15 mouse cellular contexts compared by ENCODE assay signal in genomic region chr3:38553470-38554043, GRCm38 (mm10).
DNase-seq lines count a peak whose midpoint lies in the region; ATAC-seq and TF ChIP-seq lines count a peak whose summit lies in the region.
"Had no signal": no experiment of that assay in that cellular context is flagged by ENCODE, and none has a peak within 500 bp of the region (broad histone marks: within the 10 kb centered on the region; RNA-seq: fewer than 3 reads in every experiment).

No protein-coding gene starts in this region.

- no peak for TF ChIP-seq CTCF in left cerebral cortex, adult 2 months (IDR thresholded peaks at IDR 0.05)

- H3K36me3 ChIP-seq in forebrain, embryonic 13.5 days (ENCODE audit: poor library complexity, severe bottlenecking), result no peaks in the 10 kb centered on the region
- H3K36me3 ChIP-seq in hindbrain, embryonic 15.5 days, result no peaks in the 10 kb centered on the region
- no peaks in the 10 kb centered on the region for H3K36me3 ChIP-seq in midbrain, embryonic 16.5 days (ENCODE audit: control insufficient read depth, insufficient read depth, low read length)

- peak; percentile 87 for ATAC-seq in forebrain, embryonic 13.5 days
- no peak for ATAC-seq in hindbrain, embryonic 15.5 days (ENCODE audit: low FRiP score, low read depth)
- ATAC-seq in midbrain, embryonic 16.5 days, result peak; percentile 90

- no peak overlapping the region for H3K4me2 ChIP-seq in forebrain, embryonic 13.5 days
- H3K4me2 ChIP-seq in hindbrain, embryonic 15.5 days, result no peak overlapping the region
- H3K4me2 ChIP-seq in midbrain, embryonic 16.5 days (ENCODE audit: low read length), result no peak overlapping the region

- WGBS in forebrain, embryonic 13.5 days, result 14% methylated on average over 4 of the region's 4 CpGs
- 12% methylated on average over 4 of the region's 4 CpGs for WGBS in hindbrain, embryonic 15.5 days
- WGBS in midbrain, embryonic 16.5 days, result 10% methylated on average over 4 of the region's 4 CpGs

- intact Hi-C loops in left cerebral cortex, adult 2 months (cut with DNase I), result no loop called here

- peak; percentile 24 for DNase-seq in brain, embryonic 18.5 days (ENCODE audit: low read depth, low spot score)
- no peak for DNase-seq in left cerebral cortex, adult 2 months (ENCODE audit: extremely low spot score in 1 of 2, low spot score in 2 of 2)
- no peak for DNase-seq in spleen, postnatal 10 days (ENCODE audit: low spot score in 2 of 2)
- DNase-seq in testis, postnatal 14 days (ENCODE audit: low spot score), result no peak
- DNase-seq in adrenal gland, adult 18-20 months (ENCODE audit: low spot score in 2 of 2), result no peak
- DNase-seq: adrenal gland, postnatal 36 days; heart, adult 2 months; heart, postnatal 14 days; kidney, adult 11 months; kidney, postnatal 14 days; lung, postnatal 4 days; spleen, adult 18-20 months had no signal

- no peak overlapping the region for H3K4me3 ChIP-seq in forebrain, embryonic 13.5 days
- H3K4me3 ChIP-seq in hindbrain, embryonic 15.5 days, result no peak overlapping the region
- H3K4me3 ChIP-seq in midbrain, embryonic 16.5 days (ENCODE audit: low read depth, low read length), result no peak overlapping the region
- no peak overlapping the region for H3K4me3 ChIP-seq in left cerebral cortex, adult 2 months
- H3K4me3 ChIP-seq: heart, adult 2 months had no signal

- H3K27ac ChIP-seq in forebrain, embryonic 13.5 days, result no peak overlapping the region
- H3K27ac ChIP-seq in hindbrain, embryonic 15.5 days (replicated peaks), result 0 out of 2 replicates have a peak overlapping the region, but pooled peaks have one; percentile 55
- H3K27ac ChIP-seq in midbrain, embryonic 16.5 days (ENCODE audit: low read length), result peak overlapping the region; percentile 61
- H3K27ac ChIP-seq in left cerebral cortex, adult 2 months, result no peak overlapping the region
- H3K27ac ChIP-seq: heart, adult 2 months had no signal

- H3K27me3 ChIP-seq in forebrain, embryonic 13.5 days, result no peaks in the 10 kb centered on the region
- no peaks in the 10 kb centered on the region for H3K27me3 ChIP-seq in hindbrain, embryonic 15.5 days
- H3K27me3 ChIP-seq in midbrain, embryonic 16.5 days (ENCODE audit: control insufficient read depth, insufficient read depth, low read depth, low read length), result no peaks in the 10 kb centered on the region

- no peaks in the 10 kb centered on the region for H3K9me3 ChIP-seq in forebrain, embryonic 13.5 days (replicated peaks)
- H3K9me3 ChIP-seq in hindbrain, embryonic 15.5 days, result no peaks in the 10 kb centered on the region
- H3K9me3 ChIP-seq in midbrain, embryonic 16.5 days (replicated peaks; ENCODE audit: control insufficient read depth, low read length, poor library complexity, severe bottlenecking), result no peaks in the 10 kb centered on the region

- H3K4me1 ChIP-seq in forebrain, embryonic 13.5 days, result peaks cover 11% of the 10 kb centered on the region; the same call in 1 of the 2 replicates
- H3K4me1 ChIP-seq in hindbrain, embryonic 15.5 days (replicated peaks), result no peaks in the 10 kb centered on the region; the same call in 1 of the 2 replicates
- H3K4me1 ChIP-seq in midbrain, embryonic 16.5 days (ENCODE audit: control insufficient read depth, insufficient read depth, low read length), result peaks cover 6% of the 10 kb centered on the region

- H3K9ac ChIP-seq in forebrain, embryonic 13.5 days, result no peak overlapping the region
- H3K9ac ChIP-seq in hindbrain, embryonic 15.5 days, result no peak overlapping the region
- H3K9ac ChIP-seq in midbrain, embryonic 16.5 days (ENCODE audit: low read depth, low read length), result no peak overlapping the region

Comparison
In these comparisons a context has a peak if more than half of its experiments do, and no peak if none do; other contexts are left out.
1. H3K27ac ChIP-seq: peak in hindbrain, embryonic 15.5 days (single experiment) and midbrain, embryonic 16.5 days (single experiment); none in forebrain, embryonic 13.5 days (single experiment) and left cerebral cortex, adult 2 months (single experiment).